Mouse (Mus musculus) cortical plate, adult 2 months (tissue): ENCODE measurements around the gene Rnf213. TPM values are rescaled to one million over a fixed set of nuclear protein-coding genes. Genes with fewer than 3 reads are reported as not detected.

ENCODE experiments used
- H3K27ac ChIP-seq: fragments of 200-500 bp; 2 replicates; pipeline ENCODE4 v1.5.1; 2012; ENCODE audit warnings: low read length, control low read depth, inconsistent platforms; ENCODE audit not compliant: insufficient read depth
- H3K4me1 ChIP-seq: fragments of 200-500 bp; 2 replicates; pipeline ENCODE4 v1.6.1; 2011; ENCODE audit warnings: low read length; ENCODE audit not compliant: control insufficient read depth, insufficient read depth
- H3K4me3 ChIP-seq: fragments of 200-500 bp; 2 replicates; pipeline ENCODE4 v1.5.1; 2011; ENCODE audit warnings: mild to moderate bottlenecking, low read length, control low read depth; ENCODE audit not compliant: insufficient read depth
- CTCF ChIP-seq: fragments of 200-500 bp; IDR thresholded peaks from 2 replicates; pipeline ENCODE4 v1.5.1; 2011; ENCODE audit warnings: mild to moderate bottlenecking, control low read depth, low read length; ENCODE audit not compliant: insufficient read depth; ENCODE audit errors: extremely low read depth
- POLR2A ChIP-seq: fragments of 200-500 bp; IDR thresholded peaks from 2 replicates; pipeline ENCODE4 v1.6.1; 2011; ENCODE audit warnings: mild to moderate bottlenecking, low read length, control low read depth; ENCODE audit not compliant: insufficient read depth; ENCODE audit errors: extremely low read depth
- polyA plus RNA-seq: library from polyadenylated mRNA; depleted of rRNA; stranded (reverse); fragments of >200 nt; gene quantifications from 2 replicates; pipeline ENCODE4 v1.2.3, GENCODE M21; 2012

Rnf213 gene
- polyA plus RNA-seq, 1 experiment = 8.5 TPM

- no peak for TF ChIP-seq CTCF
- no peak for TF ChIP-seq POLR2A
- Histone ChIP-seq H3K27ac (no peak overlapping the region), H3K4me3 (no peak overlapping the region)
Observed at GRCm38 (mm10) chr11:119492830-119493229, 99.9 kb downstream of the Rnf213 start.

GRCm38 (mm10) chr11:119493516-119493915, 100.6 kb downstream of the Rnf213 start:
- H3K27ac ChIP-seq = no peak overlapping the region
- TF ChIP-seq POLR2A (no peak), CTCF (no peak)
- peaks cover 2% of the 10 kb centered on the region; the same call in 1 of the 2 replicates for H3K4me1 ChIP-seq
- no peak overlapping the region for H3K4me3 ChIP-seq

More at GRCm38 (mm10) chr11:119492830-119493229, 99.9 kb downstream of the Rnf213 start:
- peaks cover 2% of the 10 kb centered on the region; the same call in 1 of the 2 replicates for H3K4me1 ChIP-seq

- no peak overlapping the region for H3K27ac ChIP-seq
- TF ChIP-seq POLR2A (no peak), CTCF (no peak)
- no peak overlapping the region for H3K4me3 ChIP-seq
- H3K4me1 ChIP-seq = peaks cover 2% of the 10 kb centered on the region; the same call in 1 of the 2 replicates
Observed at GRCm38 (mm10) chr11:119496147-119496546, 103.2 kb downstream of the Rnf213 start.

- TF ChIP-seq POLR2A = no peak
- TF ChIP-seq CTCF = no peak
- peaks cover 2% of the 10 kb centered on the region; the same call in 1 of the 2 replicates for H3K4me1 ChIP-seq
- no peak overlapping the region for H3K27ac ChIP-seq
- H3K4me3 ChIP-seq = no peak overlapping the region
Observed at GRCm38 (mm10) chr11:119497451-119497850, 104.6 kb downstream of the Rnf213 start.

GRCm38 (mm10) chr11:119499297-119499696, 106.4 kb downstream of the Rnf213 start:
- H3K4me1 ChIP-seq = no peaks in the 10 kb centered on the region
- no peak overlapping the region for H3K4me3 ChIP-seq
- TF ChIP-seq POLR2A = no peak
- no peak for TF ChIP-seq CTCF
- H3K27ac ChIP-seq = no peak overlapping the region

- Histone ChIP-seq H3K27ac (no peak overlapping the region), H3K4me3 (no peak overlapping the region), H3K4me1 (no peaks in the 10 kb centered on the region)
- TF ChIP-seq POLR2A = no peak
- no peak for TF ChIP-seq CTCF
Observed at GRCm38 (mm10) chr11:119500011-119500410, 107.1 kb downstream of the Rnf213 start.

- H3K4me1 ChIP-seq = peaks cover 3% of the 10 kb centered on the region; the same call in 1 of the 2 replicates
- no peak for TF ChIP-seq POLR2A
- TF ChIP-seq CTCF = peak; percentile 95
- no peak overlapping the region for H3K27ac ChIP-seq
- no peak overlapping the region for H3K4me3 ChIP-seq
Observed at GRCm38 (mm10) chr11:119503675-119504074, 110.8 kb downstream of the Rnf213 start.

- H3K4me1 ChIP-seq = peaks cover 3% of the 10 kb centered on the region; the same call in 1 of the 2 replicates
- no peak for TF ChIP-seq POLR2A
- TF ChIP-seq CTCF = no peak
- H3K27ac ChIP-seq = no peak overlapping the region
- no peak overlapping the region for H3K4me3 ChIP-seq
Observed at GRCm38 (mm10) chr11:119506386-119506785, 113.5 kb downstream of the Rnf213 start.

- Histone ChIP-seq H3K4me1 (peaks cover 4% of the 10 kb centered on the region; the same call in 1 of the 2 replicates), H3K27ac (peak overlapping the region; percentile 32), H3K4me3 (no peak overlapping the region)
- no peak for TF ChIP-seq POLR2A
- no peak for TF ChIP-seq CTCF
Observed at GRCm38 (mm10) chr11:119507772-119508171, 114.9 kb downstream of the Rnf213 start.

- Histone ChIP-seq H3K27ac (no peak overlapping the region), H3K4me1 (peaks cover 4% of the 10 kb centered on the region), H3K4me3 (no peak overlapping the region)
- TF ChIP-seq CTCF (no peak), POLR2A (no peak)
Observed at GRCm38 (mm10) chr11:119509165-119509776, 116.4 kb downstream of the Rnf213 start.
